Mouse (Mus musculus) E14TG2a.4 (cell line): ENCODE measurements at regions not wholly inside any gene's neighbourhood (a gene's known extent, or its start where the extent isn't known, plus 50 kb on each side); places are given as distances from the start of the nearest gene placed in this dataset.

Experiments
- CTCF ChIP-seq: conservative IDR thresholded peaks from 2 replicates; pipeline ENCODE4 v1.5.1; 2014; ENCODE audit warnings: low read length
- POU5F1 ChIP-seq: IDR thresholded peaks from 2 replicates; pipeline ENCODE4 v1.6.1; 2014; ENCODE audit warnings: low read length, borderline replicate concordance

DNA sequence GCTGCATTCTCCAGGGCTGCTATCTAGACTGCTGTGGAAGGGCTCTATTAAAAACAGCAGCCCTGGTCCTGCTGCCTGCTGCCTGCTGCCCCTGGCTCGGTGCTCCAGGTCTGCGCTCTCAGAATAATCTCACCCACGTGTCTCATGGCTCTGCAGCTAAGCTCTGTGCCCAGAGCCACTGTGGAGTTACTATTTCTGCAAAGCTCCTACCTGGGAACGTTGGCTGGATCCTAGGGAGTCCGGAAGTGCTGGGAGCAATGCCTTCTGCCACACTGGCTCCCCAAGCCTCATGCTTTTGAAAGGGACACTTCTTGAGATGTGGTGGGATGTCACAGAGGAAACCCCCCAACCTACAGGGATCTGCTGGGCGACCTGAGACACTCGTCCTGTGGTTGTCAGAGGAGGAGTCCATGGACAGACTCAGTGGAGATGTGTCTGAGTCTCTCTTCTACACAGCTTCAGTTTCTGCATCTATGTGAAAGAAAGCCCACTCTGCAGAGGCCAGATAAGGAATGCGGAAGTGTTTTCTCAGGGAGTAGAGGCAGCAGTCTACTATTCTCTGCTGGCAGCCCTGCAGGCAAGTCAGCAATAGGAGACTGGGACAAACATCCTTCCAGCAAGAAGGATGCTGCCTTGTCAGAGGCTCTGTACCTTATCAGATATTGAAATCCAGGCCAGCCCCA lies 63.0 kb upstream of the Kazn start:
- TF ChIP-seq CTCF = no peak
- no peak for TF ChIP-seq POU5F1
